Mouse (Mus musculus): ENCODE results near the gene Ttll13.

GRCm38 (mm10) chr7:80294764-80295648 is 48.8 kb downstream of the Ttll13 start:
- TF ChIP-seq FLI1 (IDR thresholded peaks at IDR 0.05; ENCODE audit: low read length) = no peak
- TF ChIP-seq GATA1 (IDR thresholded peaks at IDR 0.05; ENCODE audit: borderline replicate concordance, low read length) = no peak
